Mouse (Mus musculus) duodenum, adult 2 months (tissue): ENCODE results near the gene St6galnac1. TPM values are rescaled to one million over a fixed set of nuclear protein-coding genes. Genes with fewer than 3 reads are reported as not detected.

Experiments used
- polyA plus RNA-seq: library from polyadenylated mRNA; depleted of rRNA; stranded (reverse); fragments of >200 nt; gene quantifications from 2 replicates; pipeline ENCODE4 v1.2.3, GENCODE M21; 2012; ENCODE audit warnings: low replicate concordance; rRNA removed

The St6galnac1 gene
- 1.5 and 5.1 TPM in 2 replicates for polyA plus RNA-seq

GRCm38 (mm10) chr11:116775407-116775806, at the start of gene St6galnac1:
TSS of gene St6galnac1 (minus strand) at chr11:116775507.

Other genes starting within 250 kb of the St6galnac1 start
- 28.5 and 50.1 TPM in 2 replicates for gene Sphk1, start 244.6 kb downstream of the St6galnac1 start, polyA plus RNA-seq
- 8.6 and 9.5 TPM in 2 replicates for gene Ube2o, start 194.1 kb downstream of the St6galnac1 start, polyA plus RNA-seq
- gene Aanat, start 189.1 kb downstream of the St6galnac1 start, polyA plus RNA-seq, result not detected in 2 replicates
- gene Rhbdf2, start 148.5 kb downstream of the St6galnac1 start, polyA plus RNA-seq, result 42.6 and 44.9 TPM in 2 replicates
- gene Prcd, start 122.0 kb downstream of the St6galnac1 start, polyA plus RNA-seq, result 1.4 TPM in 1 of 2 replicates, not detected in the other
- gene Cygb, start 121.2 kb downstream of the St6galnac1 start, polyA plus RNA-seq, result 25.9 and 31.4 TPM in 2 replicates
- 86.9 and 113 TPM in 2 replicates for gene Mxra7, start 52.5 kb upstream of the St6galnac1 start, polyA plus RNA-seq
- 11.0 and 15.2 TPM in 2 replicates for gene Mettl23, start 67.8 kb upstream of the St6galnac1 start, polyA plus RNA-seq
- 16.8 and 20.8 TPM in 2 replicates for gene Jmjd6, start 67.9 kb upstream of the St6galnac1 start, polyA plus RNA-seq
- gene Mfsd11, start 76.9 kb upstream of the St6galnac1 start, polyA plus RNA-seq, result 28.4 and 39.6 TPM in 2 replicates
- gene Srsf2, start 77.6 kb upstream of the St6galnac1 start, polyA plus RNA-seq, result 559 and 787 TPM in 2 replicates
- 0.05 and 0.18 TPM in 2 replicates for gene Mgat5b, start 143.4 kb upstream of the St6galnac1 start, polyA plus RNA-seq